Mouse (Mus musculus) heart, embryonic 11.5 days (tissue): ENCODE data around the gene Epor. TPM values are rescaled to one million over a fixed set of nuclear protein-coding genes. Genes with fewer than 3 reads are reported as not detected.

Source experiments
- ATAC-seq: fragments of 200-750 bp; cut with Nextera tagmentation; replicated peaks from 2 replicates; pipeline ENCODE4 v1.8.0; 2017; ENCODE audit warnings: moderate library complexity; ENCODE audit not compliant: insufficient number of reproducible peaks, low FRiP score, low TSS enrichment
- H3K27ac ChIP-seq: fragments of 300-500 bp; sonication (generic); 2 replicates; pipeline ENCODE4 v1.5.1; 2014; ENCODE audit warnings: mild to moderate bottlenecking, low read depth, low read length
- H3K27me3 ChIP-seq: fragments of 300-500 bp; sonication (generic); 2 replicates; pipeline ENCODE4 v1.6.1; 2014; ENCODE audit warnings: mild to moderate bottlenecking, low read length, mixed read lengths; ENCODE audit not compliant: control insufficient read depth, insufficient read depth
- H3K36me3 ChIP-seq: fragments of 300-500 bp; sonication (generic); 2 replicates; pipeline ENCODE4 v1.6.1; 2014; ENCODE audit warnings: mild to moderate bottlenecking, low read length, moderate library complexity, mixed read lengths; ENCODE audit not compliant: control insufficient read depth, insufficient read depth
- H3K4me1 ChIP-seq: fragments of 300-500 bp; sonication (generic); 2 replicates; pipeline ENCODE4 v1.6.1; 2014; ENCODE audit warnings: low read length; ENCODE audit not compliant: control insufficient read depth, insufficient read depth
- H3K4me2 ChIP-seq: fragments of 300-500 bp; sonication (generic); 2 replicates; pipeline ENCODE4 v1.6.1; 2014; ENCODE audit warnings: mild to moderate bottlenecking, moderate library complexity
- H3K4me3 ChIP-seq: fragments of 300-500 bp; sonication (generic); 2 replicates; pipeline ENCODE4 v1.5.1; 2014; ENCODE audit warnings: low read depth, low read length
- H3K9ac ChIP-seq: fragments of 300-500 bp; sonication (generic); 2 replicates; pipeline ENCODE4 v1.6.1; 2014; ENCODE audit warnings: mild to moderate bottlenecking, low read depth, low read length, moderate library complexity
- H3K9me3 ChIP-seq: fragments of 300-500 bp; sonication (generic); replicated peaks from 2 replicates; pipeline ENCODE4 v1.6.1; 2016; ENCODE audit warnings: low read length; ENCODE audit not compliant: control insufficient read depth
- WGBS: fragments of 180-500 bp; shearing (Covaris S2); extraction: QIAGEN DNeasy Blood & Tissue Kit; methylation state at CpG from one replicate; pipeline ENCODE4 v1.1.7; 2014; ENCODE audit not compliant: insufficient replicate concordance; 5-methylcytosine and 5-hydroxymethylcytosine counted together
- polyA plus RNA-seq: library from polyadenylated mRNA; unstranded; fragments of >200 nt; fragmentation: Nextera tagmentation; extraction: Ambion mirVana; gene quantifications from 2 replicates; pipeline ENCODE4 v1.2.1, GENCODE M21; 2014

Gene Epor
- polyA plus RNA-seq, 1 experiment from 2014 or later, result 22.8 TPM

DNA sequence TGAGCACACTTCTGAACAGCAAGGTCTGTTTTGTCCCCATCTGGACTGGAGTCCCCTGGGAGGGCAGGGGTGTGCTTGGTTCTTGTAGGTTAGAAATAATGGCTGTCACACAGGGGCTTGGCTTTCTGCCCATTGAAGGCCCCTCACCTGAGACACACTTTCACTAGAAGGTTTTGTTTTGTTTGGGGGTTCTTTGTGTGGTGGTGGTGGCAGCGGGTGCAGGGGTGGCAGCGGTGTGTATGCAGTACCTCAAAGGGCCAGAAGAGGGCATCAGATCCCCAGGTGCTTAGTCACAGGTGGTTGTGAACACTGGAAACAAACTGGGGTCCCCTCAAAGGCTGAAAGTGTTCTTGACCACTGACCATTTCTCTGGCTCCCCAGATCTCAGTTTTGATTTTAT, 14.7 kb upstream of the Epor start:
- Histone ChIP-seq H3K27me3 (peaks cover 19% of the 10 kb centered on the region), H3K9me3 (no peaks in the 10 kb centered on the region), H3K27ac (no peak overlapping the region), H3K4me1 (no peaks in the 10 kb centered on the region), H3K9ac (no peak overlapping the region), H3K36me3 (no peaks in the 10 kb centered on the region), H3K4me2 (no peak overlapping the region), H3K4me3 (no peak overlapping the region)
- no peak for ATAC-seq
- 15% methylated on average over 2 of the region's 2 CpGs for WGBS

DNA sequence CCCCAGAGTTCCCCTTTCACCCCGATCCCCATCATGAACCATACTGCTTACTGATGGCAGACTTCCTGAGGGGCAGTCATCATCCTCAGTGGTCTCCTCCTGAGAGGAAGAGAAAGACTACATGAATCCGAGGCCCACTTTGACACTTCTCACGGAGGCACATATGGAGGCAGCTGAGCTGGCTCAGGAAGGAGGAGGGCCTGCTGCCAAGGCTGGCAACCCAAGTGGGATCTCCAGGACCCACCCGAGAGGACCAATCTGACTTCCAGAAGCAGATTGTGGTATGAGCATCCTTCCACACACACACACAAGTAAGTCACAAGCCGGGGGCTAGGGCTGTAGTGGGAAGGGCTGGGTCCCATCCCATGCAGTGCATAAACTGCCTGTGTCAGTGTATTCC, 14.0 kb upstream of the Epor start:
- 69% methylated on average over 5 of the region's 5 CpGs for WGBS
- H3K4me2 ChIP-seq, result no peak overlapping the region
- H3K36me3 ChIP-seq, result no peaks in the 10 kb centered on the region
- H3K27ac ChIP-seq, result no peak overlapping the region
- no peaks in the 10 kb centered on the region for H3K4me1 ChIP-seq
- H3K4me3 ChIP-seq, result no peak overlapping the region
- no peaks in the 10 kb centered on the region for H3K9me3 ChIP-seq
- H3K9ac ChIP-seq, result no peak overlapping the region
- ATAC-seq, result no peak
- peaks cover 16% of the 10 kb centered on the region for H3K27me3 ChIP-seq

DNA sequence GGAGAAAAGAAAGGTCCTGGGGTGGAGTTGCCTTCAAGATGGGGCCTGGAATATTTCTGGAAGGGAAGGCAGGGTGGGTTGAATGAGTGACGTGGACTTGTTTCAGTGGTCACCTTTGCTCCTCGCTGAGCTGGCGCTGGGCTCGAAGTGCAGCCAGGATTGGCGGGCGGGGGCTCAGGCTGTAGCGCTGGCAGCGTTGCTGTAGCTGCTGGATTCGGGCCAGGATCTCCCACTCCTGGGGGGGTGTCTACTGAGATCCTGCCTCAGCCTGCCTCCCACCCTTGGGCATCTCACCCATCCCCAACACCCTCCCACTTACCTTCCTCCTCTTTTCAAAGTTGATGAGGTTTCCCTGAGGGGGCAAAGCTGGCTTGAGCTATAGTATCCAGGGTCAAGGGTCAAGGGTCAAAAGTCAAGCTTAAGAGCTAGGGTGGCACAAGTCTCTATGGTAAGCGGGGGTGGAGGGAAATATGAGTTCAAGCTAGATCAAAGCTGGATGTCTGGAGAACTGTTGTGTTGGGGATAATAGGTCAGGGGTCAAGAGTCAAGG, 13.4 kb upstream of the Epor start:
- Histone ChIP-seq H3K4me1 (no peaks in the 10 kb centered on the region), H3K36me3 (no peaks in the 10 kb centered on the region), H3K9ac (no peak overlapping the region), H3K4me3 (no peak overlapping the region), H3K4me2 (no peak overlapping the region), H3K9me3 (no peaks in the 10 kb centered on the region), H3K27me3 (peaks cover 13% of the 10 kb centered on the region), H3K27ac (no peak overlapping the region)
- WGBS, result 88% methylated on average over 10 of the region's 10 CpGs
- ATAC-seq, result no peak

DNA sequence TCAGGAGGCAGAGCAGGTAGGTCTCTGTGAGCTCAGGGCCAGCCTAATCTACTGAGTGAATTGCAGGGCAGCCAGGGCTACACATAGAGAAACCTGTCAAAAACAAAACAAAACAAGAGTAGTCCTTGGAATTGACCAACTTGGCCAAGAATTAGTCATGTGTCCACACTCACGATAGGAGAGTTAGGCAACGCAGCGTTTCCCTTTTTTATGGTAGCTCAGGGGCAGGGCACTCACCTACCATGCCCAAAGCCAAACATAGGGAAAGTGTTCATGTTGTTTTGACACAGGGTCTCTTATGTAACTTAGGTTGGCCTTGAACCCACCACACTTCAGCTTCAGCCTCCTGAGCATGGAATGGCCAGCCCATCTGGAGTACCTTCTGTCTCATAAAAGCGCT, 6.0 kb upstream of the Epor start:
- 80% methylated on average over 4 of the region's 4 CpGs for WGBS

DNA sequence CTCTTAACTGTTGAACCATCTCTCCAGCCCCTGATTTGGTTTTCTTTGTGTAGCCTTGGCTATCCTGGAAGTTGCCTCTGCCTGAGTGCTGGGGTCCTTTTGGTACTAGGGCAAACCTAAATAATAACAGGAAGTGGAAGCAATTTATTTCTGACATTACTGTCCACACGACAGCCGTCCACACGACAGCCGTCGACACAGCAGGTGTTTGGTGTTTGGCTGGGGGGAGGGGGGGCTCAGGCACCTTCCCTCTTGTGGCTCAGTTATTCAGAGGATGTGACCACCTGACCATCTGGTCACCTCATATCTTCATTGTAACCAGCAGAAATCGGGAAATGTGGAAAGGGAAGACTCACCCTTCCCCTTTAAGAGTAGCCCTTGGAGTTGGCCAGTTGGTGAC, 5.6 kb upstream of the Epor start:
- H3K9ac ChIP-seq, result no peak overlapping the region
- 0 out of 2 replicates have a peak, but pooled peaks cover under 1% of the 10 kb centered on the region for H3K4me1 ChIP-seq
- no peaks in the 10 kb centered on the region for H3K27me3 ChIP-seq
- 57% methylated on average over 6 of the region's 6 CpGs for WGBS
- no peak overlapping the region for H3K4me2 ChIP-seq
- no peak for ATAC-seq
- no peaks in the 10 kb centered on the region for H3K9me3 ChIP-seq
- H3K4me3 ChIP-seq, result no peak overlapping the region
- H3K27ac ChIP-seq, result no peak overlapping the region
- no peaks in the 10 kb centered on the region for H3K36me3 ChIP-seq

More for the DNA sequence above, 6.0 kb upstream of the Epor start:
- H3K9ac ChIP-seq, result no peak overlapping the region
- no peak overlapping the region for H3K4me3 ChIP-seq
- no peak overlapping the region for H3K4me2 ChIP-seq
- no peaks in the 10 kb centered on the region for H3K9me3 ChIP-seq
- H3K4me1 ChIP-seq, result no peaks in the 10 kb centered on the region
- no peak overlapping the region for H3K27ac ChIP-seq
- H3K27me3 ChIP-seq, result no peaks in the 10 kb centered on the region
- no peak for ATAC-seq
- H3K36me3 ChIP-seq, result no peaks in the 10 kb centered on the region

DNA sequence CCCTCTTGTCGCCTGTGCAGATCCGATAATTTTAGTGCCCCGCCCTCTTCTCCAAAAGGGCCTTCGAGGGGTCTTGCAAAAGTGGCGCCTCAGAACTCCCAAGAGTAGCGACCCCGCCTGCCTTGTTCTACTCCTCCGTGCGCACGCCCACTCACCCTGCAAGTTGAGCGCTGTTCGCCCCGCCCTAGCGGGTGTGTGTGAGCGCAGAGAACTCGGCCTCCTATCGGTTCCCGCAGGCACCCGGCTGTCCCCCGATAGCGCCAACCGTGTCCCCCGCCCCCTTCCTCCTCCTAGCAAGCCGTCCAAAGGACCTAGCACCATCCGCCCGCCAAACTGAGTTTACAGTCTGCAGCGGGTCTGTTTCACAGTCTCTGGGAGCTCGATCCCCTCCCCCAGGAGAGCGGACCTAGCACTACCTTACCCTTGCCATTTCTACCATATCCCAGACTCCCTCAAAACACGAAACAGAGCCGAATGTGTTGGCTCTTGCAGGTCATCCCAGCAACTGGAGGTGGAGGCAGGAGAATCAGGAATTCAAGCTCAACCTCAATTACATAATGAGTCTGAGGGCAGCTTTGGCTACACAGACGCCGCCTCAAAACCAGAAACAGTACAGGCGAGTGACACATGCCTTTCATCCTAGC, 768 bp downstream of the Epor start:
- ATAC-seq, result peak; percentile 86
- H3K4me1 ChIP-seq, result peaks cover 24% of the 10 kb centered on the region
- peaks cover 21% of the 10 kb centered on the region for H3K27me3 ChIP-seq
- H3K4me2 ChIP-seq, result peak overlapping the region; percentile 94
- 2% methylated on average over 34 of the region's 34 CpGs for WGBS
- no peaks in the 10 kb centered on the region; the same call in 1 of the 2 replicates for H3K36me3 ChIP-seq
- H3K9me3 ChIP-seq, result no peaks in the 10 kb centered on the region
- H3K27ac ChIP-seq, result peak overlapping the region; percentile 74
- peak overlapping the region; percentile 57 for H3K4me3 ChIP-seq
- peak overlapping the region; percentile 71 for H3K9ac ChIP-seq

DNA sequence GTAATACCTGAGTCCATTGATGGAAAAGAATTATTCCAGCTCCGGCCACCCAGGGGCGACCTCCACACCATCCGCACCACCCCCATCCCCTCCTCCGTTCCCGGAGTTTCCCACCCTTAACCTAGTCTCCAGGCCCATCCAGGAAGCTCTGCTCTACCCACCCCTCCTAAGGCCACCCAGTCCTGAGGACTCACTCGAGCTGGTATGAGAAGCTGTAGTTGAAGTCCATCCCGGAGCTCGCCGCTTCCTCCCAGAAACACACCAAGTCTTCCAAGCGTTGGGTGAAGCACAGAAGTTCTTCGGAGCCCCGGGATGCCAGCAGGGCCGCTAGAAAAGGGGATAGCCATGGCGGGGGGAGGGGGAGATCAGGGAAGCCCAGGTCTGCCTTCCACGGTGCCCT, 1.3 kb downstream of the Epor start:
- Histone ChIP-seq H3K27ac (peak overlapping the region; percentile 74), H3K9ac (peak overlapping the region; percentile 71), H3K4me2 (peak overlapping the region; percentile 94), H3K9me3 (no peaks in the 10 kb centered on the region), H3K36me3 (no peaks in the 10 kb centered on the region; the same call in 1 of the 2 replicates), H3K4me3 (peak overlapping the region; percentile 57), H3K27me3 (peaks cover 21% of the 10 kb centered on the region), H3K4me1 (peaks cover 24% of the 10 kb centered on the region)
- no peak for ATAC-seq
- 0% methylated on average over 14 of the region's 15 CpGs for WGBS

DNA sequence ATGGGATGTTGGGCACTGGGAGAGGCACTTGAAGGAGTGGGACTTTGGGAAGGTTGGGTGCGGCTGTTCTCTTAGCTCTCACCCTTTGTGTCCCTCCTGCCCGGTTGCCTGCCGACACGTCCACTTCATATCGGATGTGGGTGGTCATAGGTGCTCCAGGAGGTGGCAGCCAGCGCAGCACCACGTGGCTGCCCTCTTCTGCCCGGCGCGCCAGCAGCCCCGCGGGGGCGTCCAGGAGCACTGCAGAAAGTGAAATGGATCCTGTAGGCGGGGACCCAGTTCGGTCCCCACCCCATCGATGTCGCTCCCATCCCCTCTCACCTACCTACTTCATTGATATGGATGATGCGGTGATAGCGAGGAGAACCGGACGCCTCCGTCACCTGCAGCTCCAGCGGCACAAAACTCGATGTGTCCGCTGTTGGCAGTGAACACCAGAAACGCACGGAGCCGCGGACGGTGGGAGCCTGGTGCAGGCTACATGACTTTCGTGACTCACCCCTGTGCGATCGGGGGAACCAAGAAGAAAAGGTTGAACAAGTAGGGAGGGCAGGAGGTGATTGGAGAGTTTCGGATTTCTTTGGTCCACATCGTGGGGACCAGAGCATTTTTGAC, 1.8 kb downstream of the Epor start:
- Histone ChIP-seq H3K27ac (peak overlapping the region; percentile 74), H3K9ac (peak overlapping the region; percentile 71), H3K4me1 (peaks cover 24% of the 10 kb centered on the region), H3K4me2 (peak overlapping the region; percentile 94), H3K9me3 (no peaks in the 10 kb centered on the region), H3K4me3 (peak overlapping the region; percentile 57), H3K36me3 (no peaks in the 10 kb centered on the region; the same call in 1 of the 2 replicates), H3K27me3 (peaks cover 21% of the 10 kb centered on the region)
- 2% methylated on average over 35 of the region's 35 CpGs for WGBS
- ATAC-seq, result no peak
